Mouse (Mus musculus) bone marrow macrophage, adult 2 months (primary cell): ENCODE data around the gene Apoa5.

Source experiments
- CTCF ChIP-seq: IDR thresholded peaks from 2 replicates; pipeline ENCODE4 v1.5.1; 2012; ENCODE audit warnings: low read depth, mild to moderate bottlenecking, low read length, moderate library complexity
- POLR2A ChIP-seq: IDR thresholded peaks from 2 replicates; pipeline ENCODE4 v1.6.1; 2012; ENCODE audit warnings: mild to moderate bottlenecking, low read depth, low read length, borderline replicate concordance

DNA sequence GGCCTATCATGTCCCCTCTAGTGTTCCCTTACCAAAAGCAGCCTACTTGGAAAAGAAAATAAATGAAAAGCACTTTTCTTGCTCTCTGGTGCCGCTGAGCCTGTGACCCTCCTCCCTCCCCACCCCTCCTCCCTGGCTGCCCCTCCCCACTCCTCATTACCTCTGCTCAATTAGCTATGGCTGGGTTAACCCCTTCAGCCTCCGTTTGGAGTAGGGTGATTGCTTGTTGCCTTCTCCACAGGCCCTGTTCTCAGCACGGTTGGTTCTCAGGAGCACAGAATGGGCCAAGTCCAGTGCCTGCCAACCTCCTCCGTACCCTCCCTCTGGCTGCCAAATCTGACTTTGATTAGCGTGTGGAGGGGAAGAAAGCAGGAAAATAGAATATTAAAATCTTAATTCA, 48.0 kb downstream of the Apoa5 start:
- TF ChIP-seq POLR2A: no peak
- no peak for TF ChIP-seq CTCF
